Mouse (Mus musculus) frontal cortex, postnatal 36 days (tissue): ENCODE measurements around the gene Spata1.

Source experiments
- DNase-seq, 2 experiments: peaks; one replicate each; pipeline ENCODE4 v3.0.0; 2022; ENCODE audit warnings: low spot score in 2 of 2

Gene Spata1

GRCm38 (mm10) chr3:146499431-146500002 lies at the start of gene Spata1, which contains the start of gene Gng5:
Spata1 (minus strand) TSS chr3:146499753.
Gng5 (plus strand) TSS chr3:146499807.
- peak; percentile 52 to 55 for DNase-seq

GRCm38 (mm10) chr3:146543632-146544031 lies 44.1 kb upstream of the Spata1 start:
- no peak for DNase-seq

GRCm38 (mm10) chr3:146540521-146541273 lies 41.1 kb upstream of the Spata1 start:
- no peak for DNase-seq

- DNase-seq: no peak
Measured at GRCm38 (mm10) chr3:146534986-146535385, 35.4 kb upstream of the Spata1 start.

GRCm38 (mm10) chr3:146528335-146528734 lies 28.8 kb upstream of the Spata1 start:
- DNase-seq: no peak

GRCm38 (mm10) chr3:146521652-146522020 lies 22.1 kb upstream of the Spata1 start:
- no peak for DNase-seq

GRCm38 (mm10) chr3:146520798-146521651 lies 21.5 kb upstream of the Spata1 start, which contains the start of gene Rpf1:
Rpf1 (minus strand) TSS chr3:146521429.
- peak; percentile 92 to 95 for DNase-seq

- peak in 1 of 2 experiments; percentile 50 for DNase-seq
Measured at GRCm38 (mm10) chr3:146520226-146520797, 20.8 kb upstream of the Spata1 start.

- no peak for DNase-seq
Measured at GRCm38 (mm10) chr3:146506711-146507110, 7.2 kb upstream of the Spata1 start.

GRCm38 (mm10) chr3:146501601-146502123 lies 2.1 kb upstream of the Spata1 start:
- no peak for DNase-seq

- no peak for DNase-seq
Measured at GRCm38 (mm10) chr3:146500810-146501201, 1.3 kb upstream of the Spata1 start.

GRCm38 (mm10) chr3:146500003-146500809 lies 653 bp upstream of the Spata1 start:
- DNase-seq: peak in 1 of 2 experiments; percentile 12

GRCm38 (mm10) chr3:146498989-146499388 lies 564 bp downstream of the Spata1 start:
- no peak for DNase-seq

GRCm38 (mm10) chr3:146494941-146495340 lies 4.6 kb downstream of the Spata1 start:
- no peak for DNase-seq

- DNase-seq: no peak
Measured at GRCm38 (mm10) chr3:146486464-146486863, 13.1 kb downstream of the Spata1 start.

- no peak for DNase-seq
Measured at GRCm38 (mm10) chr3:146482044-146482443, 17.5 kb downstream of the Spata1 start.

GRCm38 (mm10) chr3:146474428-146474827 lies 25.1 kb downstream of the Spata1 start:
- no peak for DNase-seq

GRCm38 (mm10) chr3:146473741-146474140 lies 25.8 kb downstream of the Spata1 start:
- no peak for DNase-seq

GRCm38 (mm10) chr3:146472657-146473056 lies 26.9 kb downstream of the Spata1 start:
- no peak for DNase-seq

- DNase-seq: no peak
Measured at GRCm38 (mm10) chr3:146469226-146469625, 30.3 kb downstream of the Spata1 start.

- DNase-seq: no peak
Measured at GRCm38 (mm10) chr3:146462939-146463338, 36.6 kb downstream of the Spata1 start.
